Mouse (Mus musculus) neutrophil, adult 83 days (primary cell): ENCODE results near the gene Abcg1. TPM values are rescaled to one million over a fixed set of nuclear protein-coding genes. Genes with fewer than 3 reads are reported as not detected.

Experiments used
- total RNA-seq, 2 experiments: library from RNA; stranded (reverse); gene quantifications; one replicate each; pipeline ENCODE4 v1.2.4; 2023

Gene Abcg1
- 10 to 100 TPM; 48.6 to 50.0 TPM for total RNA-seq

GRCm38 (mm10) chr17:31057151-31057890 is at the start of gene Abcg1:
TSS of gene Abcg1 (plus strand) at chr17:31057675.

GRCm38 (mm10) chr17:31129452-31129851 is 72.0 kb downstream of the Abcg1 start, which contains the start of gene Tff3:
TSS of gene Tff3 (minus strand) at chr17:31129646.

GRCm38 (mm10) chr17:31144040-31145037 is 86.9 kb downstream of the Abcg1 start, which contains the start of gene Tff2:
TSS of gene Tff2 (minus strand) at chr17:31144282.

DNA sequence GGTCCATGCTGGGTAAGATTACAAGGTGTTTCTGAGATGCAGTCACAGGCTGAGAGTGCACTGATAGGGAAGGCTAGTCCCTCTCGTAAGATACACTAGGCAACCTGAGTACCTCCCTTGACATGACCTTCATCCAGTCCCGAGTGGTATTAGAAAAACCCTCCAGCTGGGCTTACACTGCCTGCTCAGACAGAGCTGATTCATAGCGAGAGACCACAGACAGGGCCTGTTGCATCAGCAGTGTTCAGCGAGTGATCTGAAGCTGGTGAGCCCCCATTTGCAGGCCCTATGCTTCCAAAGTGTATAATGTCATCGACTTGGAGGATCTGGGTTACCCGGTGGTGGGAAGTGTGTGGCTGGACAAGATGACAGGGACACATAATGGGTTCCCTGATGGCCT is 107.7 kb downstream of the Abcg1 start, which contains the start of gene Tff1:
Gene Tff1, minus strand, starts transcription at position 151 of the 400 bp plus-strand sequence.

Other genes starting within 250 kb of the Abcg1 start
- not detected for gene Glp1r, start 155.9 kb upstream of the Abcg1 start, total RNA-seq
- not detected for gene Umodl1, start 103.0 kb upstream of the Abcg1 start, total RNA-seq
- gene Tff3, start 72.0 kb downstream of the Abcg1 start, total RNA-seq = not detected
- gene Tff2, start 86.6 kb downstream of the Abcg1 start, total RNA-seq = not detected
- not detected for gene Tff1, start 107.6 kb downstream of the Abcg1 start, total RNA-seq
- 1 to 10 TPM; 1.8 TPM for gene Tmprss3, start 141.3 kb downstream of the Abcg1 start, total RNA-seq
- gene Ubash3a, start 150.2 kb downstream of the Abcg1 start, total RNA-seq = 1 to 10 TPM; 7.2 TPM
- gene Rsph1, start 219.7 kb downstream of the Abcg1 start, total RNA-seq = 1 to 10 TPM; 2.8 to 4.0 TPM
- 10 to 100 TPM; 25.4 to 35.6 TPM for gene Slc37a1, start 229.1 kb downstream of the Abcg1 start, total RNA-seq